Mouse (Mus musculus) CD4-positive, CD25-positive, alpha-beta regulatory T cell, adult 4 months (primary cell): ENCODE data around the gene Sall1. TPM values are rescaled to one million over a fixed set of nuclear protein-coding genes. Genes with fewer than 3 reads are reported as not detected.

Experiments used
- ATAC-seq: one replicate; pipeline ENCODE4 v1.8.0; 2017
- polyA plus RNA-seq, 2 experiments: library from polyadenylated mRNA; unstranded; fragments of 100-300 nt; shearing (Covaris generic); gene quantifications; one replicate each; pipeline ENCODE4 v1.2.1; 2017

The Sall1 gene
- polyA plus RNA-seq, 2 experiments from 2014 or later: not detected

DNA sequence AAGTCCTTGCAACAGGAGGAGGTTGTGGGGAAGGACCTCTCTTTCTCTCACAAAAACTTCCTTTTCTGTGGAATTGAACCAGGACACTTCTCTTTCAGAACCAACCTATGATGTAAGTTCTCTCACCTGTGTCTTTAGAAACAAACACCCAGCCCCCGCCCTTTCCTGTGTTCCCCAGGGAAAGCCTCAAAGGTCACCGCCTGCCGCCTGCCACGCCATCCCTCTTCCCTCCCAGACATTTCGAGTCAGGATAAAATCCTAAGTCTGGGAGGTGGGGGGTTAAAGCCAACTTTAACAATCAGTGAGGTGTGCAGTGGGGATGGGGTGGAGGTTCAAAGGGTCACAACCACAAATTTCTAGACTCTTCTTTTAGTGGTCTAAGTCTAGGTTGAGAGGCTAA, 52.8 kb downstream of the Sall1 start:
- no peak for ATAC-seq

DNA sequence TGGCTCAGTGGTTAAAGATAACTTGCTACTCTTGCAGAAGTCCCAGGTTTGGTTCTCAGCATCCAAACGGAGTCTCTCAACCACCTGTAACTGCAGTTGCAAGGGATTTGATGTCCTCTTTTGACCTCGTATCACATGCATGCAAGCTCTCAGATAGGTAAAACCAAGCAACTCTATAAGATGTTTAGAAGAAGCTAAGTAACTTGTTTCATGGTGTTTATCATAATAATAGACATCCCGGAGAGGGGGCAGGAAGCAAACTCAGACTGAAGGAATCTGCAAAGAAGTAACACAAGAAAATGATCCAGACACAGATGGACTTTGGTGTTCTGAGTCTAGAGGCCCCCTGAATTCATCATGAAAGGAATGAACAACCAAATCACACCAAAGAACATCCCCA, 55.0 kb downstream of the Sall1 start:
- no peak for ATAC-seq

DNA sequence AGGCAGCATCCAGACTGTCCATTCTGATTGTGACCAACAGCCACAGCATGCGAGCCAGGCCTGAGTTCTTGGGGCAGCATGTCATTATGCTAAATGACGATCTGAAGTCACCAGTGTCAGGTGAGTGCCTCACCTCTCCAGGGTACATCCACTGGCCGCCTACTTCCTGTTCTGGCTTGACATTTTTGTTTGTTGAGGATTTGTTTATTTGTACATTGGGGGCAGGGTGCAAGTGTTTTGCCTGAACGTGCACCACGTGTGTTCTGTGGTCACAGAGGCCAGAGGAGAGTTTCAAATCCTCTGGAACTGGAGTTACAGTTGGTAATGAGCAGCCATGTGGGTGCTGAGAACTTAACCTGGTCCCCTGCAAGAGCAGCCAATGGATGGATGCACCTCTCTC, 60.5 kb downstream of the Sall1 start:
- ATAC-seq: no peak
